Mouse (Mus musculus) thymus, adult 18-20 months (tissue): ENCODE results near the gene Gfpt1.

Experiments used
- DNase-seq, 2 experiments: peaks; one replicate each; pipeline ENCODE4 v3.0.0; 2022; ENCODE audit warnings: mixed read lengths in 2 of 2

Gene Gfpt1

GRCm38 (mm10) chr6:87101955-87102353 lies 59.3 kb downstream of the Gfpt1 start:
- DNase-seq: no peak

- DNase-seq: no peak
Measured at GRCm38 (mm10) chr6:87102421-87102911, 59.8 kb downstream of the Gfpt1 start.

- DNase-seq: no peak
Measured at GRCm38 (mm10) chr6:87103314-87103713, 60.7 kb downstream of the Gfpt1 start.

GRCm38 (mm10) chr6:87104123-87104796 lies 61.6 kb downstream of the Gfpt1 start, which contains the start of gene D6Ertd527e:
TSS of gene D6Ertd527e (plus strand) at chr6:87104746.
- DNase-seq: no peak

GRCm38 (mm10) chr6:87111493-87111892 lies 68.8 kb downstream of the Gfpt1 start:
- no peak for DNase-seq

- DNase-seq: no peak
Measured at GRCm38 (mm10) chr6:87112125-87112524, 69.5 kb downstream of the Gfpt1 start.

GRCm38 (mm10) chr6:87115981-87116380 lies 73.3 kb downstream of the Gfpt1 start:
- DNase-seq: no peak

GRCm38 (mm10) chr6:87116596-87116995 lies 74.0 kb downstream of the Gfpt1 start:
- no peak for DNase-seq

- peak; percentile 72 to 81 for DNase-seq
Measured at GRCm38 (mm10) chr6:87119066-87119837, 76.6 kb downstream of the Gfpt1 start.

GRCm38 (mm10) chr6:87119975-87120374 lies 77.3 kb downstream of the Gfpt1 start:
- peak in 1 of 2 experiments; percentile 20 for DNase-seq

- DNase-seq: no peak
Measured at GRCm38 (mm10) chr6:87120661-87121060, 78.0 kb downstream of the Gfpt1 start.

- no peak for DNase-seq
Measured at GRCm38 (mm10) chr6:87121961-87122360, 79.3 kb downstream of the Gfpt1 start.

GRCm38 (mm10) chr6:87123406-87123805 lies 80.8 kb downstream of the Gfpt1 start:
- DNase-seq: no peak

GRCm38 (mm10) chr6:87123973-87124372 lies 81.3 kb downstream of the Gfpt1 start:
- no peak for DNase-seq

- no peak for DNase-seq
Measured at GRCm38 (mm10) chr6:87127049-87127753, 84.6 kb downstream of the Gfpt1 start.

- no peak for DNase-seq
Measured at GRCm38 (mm10) chr6:87129861-87130260, 87.2 kb downstream of the Gfpt1 start.

- no peak for DNase-seq
Measured at GRCm38 (mm10) chr6:87130628-87131027, 88.0 kb downstream of the Gfpt1 start.

- DNase-seq: no peak
Measured at GRCm38 (mm10) chr6:87131078-87131477, 88.4 kb downstream of the Gfpt1 start.

- DNase-seq: no peak
Measured at GRCm38 (mm10) chr6:87133520-87133919, 90.9 kb downstream of the Gfpt1 start.

GRCm38 (mm10) chr6:87133966-87134546 lies 91.4 kb downstream of the Gfpt1 start:
- no peak for DNase-seq

- no peak for DNase-seq
Measured at GRCm38 (mm10) chr6:87138479-87138878, 95.8 kb downstream of the Gfpt1 start.

GRCm38 (mm10) chr6:87139796-87140553 lies 97.3 kb downstream of the Gfpt1 start:
- no peak for DNase-seq
